Comparison of ENCODE assay signal across 12 mouse cellular contexts in genomic region chr5:28412006-28412685, GRCm38 (mm10). TPM values are rescaled to one million over a fixed set of nuclear protein-coding genes. Genes with fewer than 3 reads are reported as not detected.
DNase-seq lines count a peak whose midpoint lies in the region.
"Had no signal": no experiment of that assay in that cellular context is flagged by ENCODE, and none has a peak within 500 bp of the region (broad histone marks: within the 10 kb centered on the region; RNA-seq: fewer than 3 reads in every experiment).

No protein-coding gene starts in this region.

- intact Hi-C loops in heart, postnatal 14 days (cut with DNase I), result no loop called here
- intact Hi-C loops in left cerebral cortex, postnatal 4 days (cut with DNase I), result no loop called here

- peak; percentile 37 to 40 for DNase-seq in heart, postnatal 14 days
- DNase-seq in heart, adult 9 months (ENCODE audit: low spot score in 2 of 2), result no peak
- DNase-seq in urinary bladder, postnatal 25 days (ENCODE audit: low spot score), result peak; percentile 4
- DNase-seq in urinary bladder, postnatal 4 days (ENCODE audit: low spot score in 2 of 2), result no peak
- DNase-seq in fibroblast of lung, adult 2 months (ENCODE audit: low read depth), result peak; percentile 48
- DNase-seq in left cerebral cortex, postnatal 4 days, result no peak
- DNase-seq in c-Kit-positive CD71-positive TER-119-positive erythroid progenitor cells, embryonic 14.5 days (ENCODE audit: low spot score), result no peak
- DNase-seq: gastrocnemius, postnatal 14 days; kidney, postnatal 14 days; layer of hippocampus, adult 9-11 months had no signal

RNA-seq across cellular contexts. Expression of gene Shh, which starts 54.9 kb away (rescaled TPM):
- total RNA-seq in heart, postnatal 14 days (2021), result not detected
- 1 to 10 TPM; 1.9 to 2.6 TPM for total RNA-seq in left cerebral cortex, postnatal 4 days (2021)
- total RNA-seq: gastrocnemius, postnatal 14 days; hematopoietic stem cell, adult 5-6 weeks; megakaryocyte progenitor cell, adult 5-6 weeks had no signal

Comparison
In these comparisons a context has a peak if more than half of its experiments do, and no peak if none do; other contexts are left out.
1. DNase-seq: peak in heart, postnatal 14 days (2 of 2), urinary bladder, postnatal 25 days (single experiment) and fibroblast of lung, adult 2 months (single experiment); none in heart, adult 9 months (0 of 2), urinary bladder, postnatal 4 days (0 of 2), left cerebral cortex, postnatal 4 days (single experiment) and c-Kit-positive CD71-positive TER-119-positive erythroid progenitor cells, embryonic 14.5 days (single experiment).